Mouse (Mus musculus) limb, embryonic 10.5 days (tissue): ENCODE measurements around the gene Met. TPM values are rescaled to one million over a fixed set of nuclear protein-coding genes. Genes with fewer than 3 reads are reported as not detected.

ENCODE experiments used
- DNase-seq: peaks from one replicate; pipeline ENCODE4 v3.0.0-alpha.2; 2017; ENCODE audit warnings: low spot score
- H3K27ac ChIP-seq: fragments of 300-500 bp; sonication (generic); 2 replicates; pipeline ENCODE4 v1.5.1; 2016; ENCODE audit warnings: mild to moderate bottlenecking
- H3K27me3 ChIP-seq: fragments of 300-500 bp; sonication (generic); 2 replicates; pipeline ENCODE4 v1.6.1; 2016; ENCODE audit warnings: low read depth, mild to moderate bottlenecking; ENCODE audit not compliant: poor library complexity, severe bottlenecking
- H3K36me3 ChIP-seq: fragments of 300-500 bp; sonication (generic); 2 replicates; pipeline ENCODE4 v1.6.1; 2016; ENCODE audit warnings: mild to moderate bottlenecking, moderate library complexity
- H3K4me1 ChIP-seq: fragments of 300-500 bp; sonication (generic); 2 replicates; pipeline ENCODE4 v1.6.1; 2016
- H3K4me3 ChIP-seq: fragments of 300-500 bp; sonication (generic); 2 replicates; pipeline ENCODE4 v1.5.1; 2016; ENCODE audit warnings: mild to moderate bottlenecking, moderate library complexity
- H3K9me3 ChIP-seq: fragments of 300-500 bp; sonication (generic); replicated peaks from 2 replicates; pipeline ENCODE4 v1.6.1; 2016; ENCODE audit warnings: mild to moderate bottlenecking
- WGBS: fragments of 180-500 bp; shearing (Covaris S2); methylation state at CpG from one replicate; pipeline ENCODE4 v1.1.7; 2016; 5-methylcytosine and 5-hydroxymethylcytosine counted together
- polyA plus RNA-seq: library from polyadenylated mRNA; unstranded; fragments of >200 nt; fragmentation: Nextera tagmentation; extraction: Ambion mirVana; gene quantifications from 2 replicates; pipeline ENCODE4 v1.2.1, GENCODE M21; 2016

Met gene
- polyA plus RNA-seq, 1 experiment from 2014 or later: 11.5 TPM

- 79% methylated on average over 1 of the region's 1 CpGs for WGBS
- H3K27ac ChIP-seq: no peak overlapping the region
Observed at GRCm38 (mm10) chr6:17606915-17607314, 143.3 kb downstream of the Met start.

GRCm38 (mm10) chr6:17611352-17612010 lies 147.9 kb downstream of the Met start:
- WGBS: 91% methylated on average over 11 of the region's 11 CpGs
- no peak overlapping the region for H3K4me3 ChIP-seq
- no peak for DNase-seq

More at GRCm38 (mm10) chr6:17606915-17607314, 143.3 kb downstream of the Met start:
- H3K36me3 ChIP-seq: no peaks in the 10 kb centered on the region
- no peak for DNase-seq
- no peaks in the 10 kb centered on the region for H3K9me3 ChIP-seq
- no peaks in the 10 kb centered on the region for H3K27me3 ChIP-seq
- no peaks in the 10 kb centered on the region for H3K4me1 ChIP-seq
- H3K4me3 ChIP-seq: no peak overlapping the region

GRCm38 (mm10) chr6:17612652-17613051 lies 149.1 kb downstream of the Met start:
- H3K4me1 ChIP-seq: no peaks in the 10 kb centered on the region
- DNase-seq: no peak
- H3K36me3 ChIP-seq: no peaks in the 10 kb centered on the region
- no peak overlapping the region for H3K4me3 ChIP-seq
- no peaks in the 10 kb centered on the region for H3K27me3 ChIP-seq
- H3K27ac ChIP-seq: no peak overlapping the region
- H3K9me3 ChIP-seq: no peaks in the 10 kb centered on the region
- WGBS: 87% methylated on average over 4 of the region's 4 CpGs

More at GRCm38 (mm10) chr6:17611352-17612010, 147.9 kb downstream of the Met start:
- Histone ChIP-seq H3K36me3 (no peaks in the 10 kb centered on the region), H3K27ac (no peak overlapping the region), H3K27me3 (no peaks in the 10 kb centered on the region), H3K9me3 (no peaks in the 10 kb centered on the region), H3K4me1 (no peaks in the 10 kb centered on the region)

GRCm38 (mm10) chr6:17620823-17621222 lies 157.2 kb downstream of the Met start:
- no peak overlapping the region for H3K4me3 ChIP-seq
- H3K9me3 ChIP-seq: no peaks in the 10 kb centered on the region
- 88% methylated on average over 4 of the region's 4 CpGs for WGBS
- H3K36me3 ChIP-seq: no peaks in the 10 kb centered on the region
- no peaks in the 10 kb centered on the region for H3K4me1 ChIP-seq
- H3K27ac ChIP-seq: no peak overlapping the region
- DNase-seq: no peak
- H3K27me3 ChIP-seq: no peaks in the 10 kb centered on the region

GRCm38 (mm10) chr6:17621436-17621835 lies 157.8 kb downstream of the Met start:
- H3K27me3 ChIP-seq: no peaks in the 10 kb centered on the region
- no peak for DNase-seq
- no peak overlapping the region for H3K27ac ChIP-seq
- H3K4me3 ChIP-seq: no peak overlapping the region
- no peaks in the 10 kb centered on the region for H3K4me1 ChIP-seq
- no peaks in the 10 kb centered on the region for H3K9me3 ChIP-seq
- H3K36me3 ChIP-seq: no peaks in the 10 kb centered on the region
- WGBS: 44% methylated on average over 3 of the region's 3 CpGs

Other genes with a start within 250 kb of the Met start
- gene Cav2, start 182.6 kb upstream of the Met start, polyA plus RNA-seq: 4.9 and 7.5 TPM in 2 replicates
- gene Cav1, start 157.5 kb upstream of the Met start, polyA plus RNA-seq: 15.3 and 22.4 TPM in 2 replicates
- gene Capza2, start 172.4 kb downstream of the Met start, polyA plus RNA-seq: 168 and 192 TPM in 2 replicates
- 17.9 and 19.7 TPM in 2 replicates for gene St7, start 229.1 kb downstream of the Met start, polyA plus RNA-seq